Mouse (Mus musculus): ENCODE measurements at regions not wholly inside any gene's neighbourhood (a gene's known extent, or its start where the extent isn't known, plus 50 kb on each side); places are given as distances from the start of the nearest gene placed in this dataset.

DNA sequence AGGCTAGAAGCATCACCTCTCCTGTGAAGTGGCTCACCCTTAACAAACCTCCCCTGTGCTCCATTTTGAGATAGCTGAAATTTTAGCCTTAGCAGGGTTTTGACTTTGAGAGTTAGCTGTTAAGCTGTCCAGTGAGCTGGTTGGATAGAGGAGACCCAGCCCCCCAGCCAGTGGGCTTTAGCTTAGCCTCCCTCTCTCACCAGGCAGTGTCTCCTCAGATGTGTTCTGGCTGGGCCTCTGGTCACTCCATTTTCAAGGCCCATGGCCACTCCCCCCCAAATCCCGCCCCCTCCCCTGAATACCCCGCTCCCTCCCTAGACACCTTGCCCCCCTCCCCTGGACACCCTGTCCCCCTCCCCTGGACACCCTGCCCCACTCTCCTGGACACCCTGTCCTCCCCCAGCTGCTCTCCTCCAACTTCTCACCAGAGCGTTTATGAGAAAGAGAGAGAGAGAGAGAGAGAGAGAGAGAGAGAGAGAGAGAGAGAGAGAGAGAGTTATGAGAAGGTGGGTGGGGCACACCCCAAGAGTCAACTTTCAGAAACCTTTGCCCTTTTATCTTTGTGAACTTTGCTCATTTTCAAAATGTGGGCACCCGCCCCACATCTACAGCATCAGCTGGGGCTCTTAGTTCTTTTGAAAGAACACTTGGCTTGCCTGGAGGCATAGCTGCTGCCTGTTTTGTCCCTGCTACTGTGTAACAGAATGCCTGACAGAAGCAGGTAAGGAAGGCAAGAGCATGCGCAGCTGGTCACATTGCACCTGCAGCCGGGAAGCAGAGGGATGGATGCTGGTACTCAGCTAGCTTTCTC lies 161.3 kb downstream of the Gadd45g start:
- TF ChIP-seq CTCF (IDR thresholded peaks at IDR 0.05; ENCODE audit: extremely low read depth, insufficient read depth, insufficient read length, insufficient replicate concordance) (no peak), POLR2A (IDR thresholded peaks at IDR 0.05; ENCODE audit: low read depth, low read length) (no peak)

Measured in spleen, adult 2 months (tissue).